Mouse (Mus musculus) neural tube, embryonic 15.5 days (tissue): ENCODE data around the gene Igfbp5. TPM values are rescaled to one million over a fixed set of nuclear protein-coding genes. Genes with fewer than 3 reads are reported as not detected.
A peak's percentile ranks its signal among the peaks of the same experiment; 100 is the strongest.

ENCODE experiments used
- ATAC-seq: fragments of 200-750 bp; cut with Nextera tagmentation; 2 replicates; pipeline ENCODE4 v1.8.0; 2017; ENCODE audit warnings: mild to moderate bottlenecking, moderate TSS enrichment, moderate library complexity; ENCODE audit not compliant: low FRiP score
- H3K27ac ChIP-seq: fragments of 300-500 bp; sonication (generic); replicated peaks from 2 replicates; pipeline ENCODE4 v1.5.1; 2015; ENCODE audit warnings: mild to moderate bottlenecking, inconsistent platforms
- H3K27me3 ChIP-seq: fragments of 300-500 bp; sonication (generic); replicated peaks from 2 replicates; pipeline ENCODE4 v1.6.1; 2015; ENCODE audit warnings: inconsistent platforms
- H3K36me3 ChIP-seq: fragments of 300-500 bp; sonication (generic); 2 replicates; pipeline ENCODE4 v1.6.1; 2015; ENCODE audit warnings: inconsistent platforms
- H3K4me1 ChIP-seq: fragments of 300-500 bp; sonication (generic); 2 replicates; pipeline ENCODE4 v1.6.1; 2015; ENCODE audit warnings: inconsistent platforms
- H3K4me2 ChIP-seq: fragments of 300-500 bp; sonication (generic); 2 replicates; pipeline ENCODE4 v1.6.1; 2015; ENCODE audit warnings: inconsistent platforms, mild to moderate bottlenecking, moderate library complexity
- H3K4me3 ChIP-seq: fragments of 300-500 bp; sonication (generic); replicated peaks from 2 replicates; pipeline ENCODE4 v1.5.1; 2015; ENCODE audit warnings: mild to moderate bottlenecking, inconsistent platforms
- H3K9ac ChIP-seq: fragments of 300-500 bp; sonication (generic); replicated peaks from 2 replicates; pipeline ENCODE4 v1.6.1; 2015; ENCODE audit warnings: mild to moderate bottlenecking, inconsistent platforms
- H3K9me3 ChIP-seq: fragments of 300-500 bp; sonication (generic); replicated peaks from 2 replicates; pipeline ENCODE4 v1.6.1; 2016; ENCODE audit warnings: inconsistent platforms
- WGBS: fragments of 180-500 bp; shearing (Covaris S2); methylation state at CpG from one replicate; pipeline ENCODE4 v1.1.7; 2015; ENCODE audit warnings: mixed read lengths; 5-methylcytosine and 5-hydroxymethylcytosine counted together
- polyA plus RNA-seq: library from polyadenylated mRNA; unstranded; fragments of >200 nt; fragmentation: Nextera tagmentation; extraction: Ambion mirVana; gene quantifications from 2 replicates; pipeline ENCODE4 v1.2.1, GENCODE M21; 2015

The Igfbp5 gene
- polyA plus RNA-seq, 1 experiment from 2014 or later: 102 TPM

DNA sequence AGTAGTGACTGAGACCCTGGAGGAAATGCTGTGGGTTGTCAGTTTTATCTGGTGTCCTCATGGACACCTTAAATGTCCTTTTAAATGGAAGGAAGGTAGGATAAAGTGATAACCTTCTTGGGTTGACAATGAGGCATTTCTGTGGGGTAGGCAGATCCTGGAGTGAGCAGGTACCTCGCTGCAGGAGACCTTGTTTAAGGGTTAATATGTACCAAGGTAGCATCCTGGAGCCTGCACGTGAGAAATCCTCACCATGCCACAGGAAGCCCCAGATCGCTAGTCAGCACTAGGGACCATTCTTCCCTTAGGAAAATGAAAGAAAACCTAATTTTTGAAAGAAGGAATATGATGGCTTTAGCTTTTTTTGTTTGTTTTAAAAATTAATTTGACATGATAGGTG lies 1.0 kb upstream of the Igfbp5 start:
- Histone ChIP-seq H3K9me3 (no peaks in the 10 kb centered on the region), H3K9ac (no peak overlapping the region), H3K4me2 (peak overlapping the region; percentile 94), H3K4me1 (peaks cover 68% of the 10 kb centered on the region), H3K4me3 (peak overlapping the region; percentile 58; the same call in 1 of the 2 replicates), H3K36me3 (no peaks in the 10 kb centered on the region), H3K27ac (peak overlapping the region; percentile 86; the same call in 1 of the 2 replicates), H3K27me3 (0 out of 2 replicates have a peak, but pooled peaks cover 6% of the 10 kb centered on the region)
- WGBS: 7% methylated on average over 3 of the region's 3 CpGs
- ATAC-seq: no peak

- Histone ChIP-seq H3K4me1 (peaks cover 79% of the 10 kb centered on the region), H3K9me3 (no peaks in the 10 kb centered on the region), H3K4me2 (peak overlapping the region; percentile 94), H3K36me3 (no peaks in the 10 kb centered on the region), H3K9ac (peak overlapping the region; percentile 70), H3K4me3 (peak overlapping the region; percentile 58), H3K27me3 (0 out of 2 replicates have a peak, but pooled peaks cover 6% of the 10 kb centered on the region), H3K27ac (peak overlapping the region; percentile 86)
- WGBS: under 1% methylated on average over 43 of the region's 43 CpGs
- 0 out of 2 replicates have a peak, but pooled peaks have one; percentile 0 for ATAC-seq
These were observed 985 bp downstream of the Igfbp5 start for GRCm38 (mm10) chr1:72873511-72874286.

DNA sequence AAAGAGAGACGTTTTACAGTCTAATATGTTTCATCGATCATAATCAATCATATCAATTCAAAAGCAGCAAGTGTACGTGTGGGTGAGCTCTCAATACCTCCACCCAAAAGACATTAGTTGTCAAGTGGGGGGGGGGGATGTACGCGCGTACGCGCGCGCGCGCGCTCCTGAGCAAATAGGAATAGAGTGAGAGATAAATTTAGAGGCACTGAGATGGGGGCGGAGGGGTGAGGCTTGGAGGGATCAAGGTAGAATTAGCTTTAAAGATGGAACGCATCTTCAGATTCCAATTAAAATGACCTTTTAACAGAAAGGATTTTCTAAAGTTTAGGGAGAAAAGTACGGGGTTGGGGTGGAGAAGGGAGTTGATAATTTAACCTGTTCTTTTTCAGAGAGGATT lies 1.6 kb downstream of the Igfbp5 start:
- Histone ChIP-seq H3K36me3 (no peaks in the 10 kb centered on the region), H3K9ac (peak overlapping the region; percentile 70), H3K27me3 (0 out of 2 replicates have a peak, but pooled peaks cover 6% of the 10 kb centered on the region), H3K4me1 (peaks cover 72% of the 10 kb centered on the region), H3K4me3 (peak overlapping the region; percentile 58), H3K9me3 (no peaks in the 10 kb centered on the region), H3K4me2 (peak overlapping the region; percentile 94), H3K27ac (peak overlapping the region; percentile 86)
- WGBS: under 1% methylated on average over 16 of the region's 16 CpGs
- ATAC-seq: no peak

DNA sequence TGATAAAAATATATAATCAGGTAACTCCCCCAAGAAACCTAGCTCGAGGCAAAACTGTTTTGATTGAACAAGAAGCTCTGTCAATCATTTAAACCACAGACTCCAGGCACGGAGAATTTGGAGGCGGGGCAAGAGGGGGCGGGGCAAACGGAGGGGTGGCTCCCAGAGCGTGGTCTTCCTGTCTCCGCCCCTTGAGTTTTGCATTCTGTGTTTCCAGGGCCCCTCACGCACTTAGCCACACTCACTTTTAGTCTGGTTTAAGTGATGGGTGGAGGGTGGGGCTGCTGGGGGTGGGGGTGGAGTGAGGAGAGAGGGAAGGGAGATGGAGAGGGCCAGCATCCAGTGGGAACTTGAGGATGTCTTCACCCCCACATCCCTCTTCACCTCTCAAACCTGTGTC lies 2.2 kb downstream of the Igfbp5 start:
- no peaks in the 10 kb centered on the region for H3K36me3 ChIP-seq
- WGBS: 1% methylated on average over 8 of the region's 8 CpGs
- peak overlapping the region; percentile 86 for H3K27ac ChIP-seq
- peak overlapping the region; percentile 94 for H3K4me2 ChIP-seq
- peak overlapping the region; percentile 58 for H3K4me3 ChIP-seq
- peaks cover 73% of the 10 kb centered on the region for H3K4me1 ChIP-seq
- H3K9me3 ChIP-seq: no peaks in the 10 kb centered on the region
- H3K27me3 ChIP-seq: 0 out of 2 replicates have a peak, but pooled peaks cover 6% of the 10 kb centered on the region
- H3K9ac ChIP-seq: peak overlapping the region; percentile 70; the same call in 1 of the 2 replicates
- ATAC-seq: peak; percentile 63

DNA sequence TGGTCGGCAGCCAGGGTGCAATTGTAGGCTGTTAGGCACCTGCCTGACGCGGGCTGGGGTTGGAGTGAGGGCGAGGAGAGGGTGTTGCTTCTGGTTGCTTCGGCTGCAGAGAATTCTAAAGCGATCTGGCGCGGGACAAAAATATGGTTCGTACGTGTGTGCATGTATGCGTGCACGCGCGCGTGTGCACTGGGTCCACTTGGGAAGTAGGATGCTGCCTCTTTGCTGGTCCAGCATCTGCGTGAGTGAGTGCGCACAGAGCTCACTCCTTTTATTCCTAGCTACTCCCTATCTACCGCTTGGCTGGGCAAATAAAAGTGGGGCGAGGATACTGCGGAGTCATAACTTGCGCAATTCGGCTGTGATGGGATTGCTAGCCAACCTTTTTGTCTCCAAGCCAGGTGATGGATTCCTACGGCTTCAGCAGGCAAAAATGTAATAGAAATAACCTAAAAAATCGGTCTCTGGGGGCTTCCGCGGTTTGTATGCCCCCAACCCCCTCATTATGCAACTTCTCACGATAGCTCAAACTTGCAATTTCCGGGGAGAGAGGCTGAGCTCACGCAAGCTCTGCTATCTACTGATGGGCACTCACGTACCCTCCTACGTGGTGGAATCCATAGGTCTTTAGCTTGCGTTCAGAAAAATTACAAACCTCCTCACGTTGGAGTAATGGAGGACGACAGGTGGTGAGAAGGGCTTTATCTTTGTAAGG lies 2.8 kb downstream of the Igfbp5 start:
- Histone ChIP-seq H3K4me1 (peaks cover 78% of the 10 kb centered on the region), H3K9me3 (no peaks in the 10 kb centered on the region), H3K4me2 (peak overlapping the region; percentile 94), H3K27ac (peak overlapping the region; percentile 86), H3K4me3 (peak overlapping the region; percentile 58), H3K36me3 (no peaks in the 10 kb centered on the region), H3K27me3 (0 out of 2 replicates have a peak, but pooled peaks cover under 1% of the 10 kb centered on the region), H3K9ac (peak overlapping the region; percentile 58)
- WGBS: under 1% methylated on average over 34 of the region's 34 CpGs
- ATAC-seq: peak; percentile 43

- peaks cover 80% of the 10 kb centered on the region for H3K4me1 ChIP-seq
- no peaks in the 10 kb centered on the region for H3K9me3 ChIP-seq
- H3K4me2 ChIP-seq: peak overlapping the region; percentile 94
- H3K27me3 ChIP-seq: no peaks in the 10 kb centered on the region
- peak overlapping the region; percentile 86 for H3K27ac ChIP-seq
- H3K9ac ChIP-seq: peak overlapping the region; percentile 58
- WGBS: under 1% methylated on average over 6 of the region's 6 CpGs
- no peak for ATAC-seq
- peak overlapping the region; percentile 58 for H3K4me3 ChIP-seq
- H3K36me3 ChIP-seq: no peaks in the 10 kb centered on the region
These were observed 3.4 kb downstream of the Igfbp5 start for GRCm38 (mm10) chr1:72871337-72871696.

- H3K4me3 ChIP-seq: peak overlapping the region; percentile 58
- no peaks in the 10 kb centered on the region for H3K9me3 ChIP-seq
- 2% methylated on average over 20 of the region's 20 CpGs for WGBS
- H3K27ac ChIP-seq: peak overlapping the region; percentile 86
- peaks cover 79% of the 10 kb centered on the region for H3K4me1 ChIP-seq
- no peaks in the 10 kb centered on the region for H3K27me3 ChIP-seq
- peak overlapping the region; percentile 58 for H3K9ac ChIP-seq
- H3K36me3 ChIP-seq: no peaks in the 10 kb centered on the region
- H3K4me2 ChIP-seq: peak overlapping the region; percentile 94
- ATAC-seq: peak; percentile 62
These were observed 3.9 kb downstream of the Igfbp5 start for GRCm38 (mm10) chr1:72870615-72871336.

DNA sequence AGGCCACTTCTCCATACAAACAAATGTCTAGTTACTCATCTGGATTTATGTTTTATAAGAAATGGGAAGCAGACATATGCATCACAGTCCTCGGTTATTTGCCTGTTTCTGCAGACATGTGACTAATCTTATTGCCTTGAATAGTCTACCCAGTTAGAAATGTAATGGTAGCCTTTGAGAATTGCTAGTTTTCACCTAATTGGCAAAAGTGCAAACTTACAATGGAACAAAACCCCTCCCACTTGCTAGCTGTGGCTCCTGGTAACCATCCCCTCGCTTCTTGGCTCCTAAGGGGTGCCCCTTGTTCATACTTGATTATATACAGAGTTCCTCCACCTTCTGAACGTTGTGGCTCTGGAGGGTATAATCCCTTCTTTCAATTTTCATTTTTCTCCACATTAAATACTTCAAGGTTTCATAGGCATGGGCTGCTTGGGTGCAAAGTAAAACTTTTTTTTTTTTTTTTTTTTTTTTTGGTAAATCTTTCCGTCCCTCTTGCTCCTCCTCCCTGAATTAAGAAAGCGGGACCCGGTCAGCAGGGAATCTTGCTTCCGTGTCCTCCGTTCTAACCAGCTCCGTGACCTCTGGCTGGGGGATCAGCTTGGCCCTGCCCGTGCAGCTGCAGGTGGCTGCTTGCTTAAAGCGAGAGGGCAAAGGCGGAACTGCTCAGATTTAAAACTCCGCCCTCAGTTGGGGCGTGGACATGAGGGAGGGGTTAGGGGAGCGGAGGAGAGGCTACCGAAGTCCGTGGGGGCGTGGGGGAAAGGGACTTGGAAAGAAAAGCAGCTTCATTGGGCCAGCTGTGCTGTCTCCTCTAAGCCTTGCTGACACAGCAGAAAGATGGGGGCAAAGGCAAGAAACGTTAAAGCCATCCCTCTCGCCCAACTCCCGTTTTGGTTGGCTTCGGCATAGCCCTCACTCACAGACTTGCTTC lies 4.7 kb downstream of the Igfbp5 start:
- Histone ChIP-seq H3K4me3 (peak overlapping the region; percentile 58), H3K27ac (peak overlapping the region; percentile 86), H3K4me2 (peak overlapping the region; percentile 94), H3K9me3 (no peaks in the 10 kb centered on the region), H3K4me1 (peaks cover 71% of the 10 kb centered on the region), H3K9ac (peak overlapping the region; percentile 58), H3K36me3 (no peaks in the 10 kb centered on the region), H3K27me3 (no peaks in the 10 kb centered on the region)
- 3% methylated on average over 22 of the region's 22 CpGs for WGBS
- no peak for ATAC-seq

GRCm38 (mm10) chr1:72869275-72869674 lies 5.4 kb downstream of the Igfbp5 start:
- Histone ChIP-seq H3K36me3 (no peaks in the 10 kb centered on the region), H3K27ac (no peak overlapping the region; the same call in 1 of the 2 replicates), H3K4me1 (peaks cover 64% of the 10 kb centered on the region), H3K9ac (no peak overlapping the region), H3K27me3 (no peaks in the 10 kb centered on the region), H3K9me3 (no peaks in the 10 kb centered on the region), H3K4me3 (peak overlapping the region; percentile 58; the same call in 1 of the 2 replicates), H3K4me2 (peak overlapping the region; percentile 94)
- ATAC-seq: no peak

GRCm38 (mm10) chr1:72868429-72869215 lies 6.1 kb downstream of the Igfbp5 start:
- WGBS: 76% methylated on average over 10 of the region's 10 CpGs
- H3K27me3 ChIP-seq: no peaks in the 10 kb centered on the region
- no peaks in the 10 kb centered on the region for H3K9me3 ChIP-seq
- no peak overlapping the region for H3K27ac ChIP-seq
- H3K4me3 ChIP-seq: no peak overlapping the region
- H3K4me2 ChIP-seq: peak overlapping the region; percentile 94
- H3K36me3 ChIP-seq: no peaks in the 10 kb centered on the region
- peaks cover 58% of the 10 kb centered on the region for H3K4me1 ChIP-seq
- ATAC-seq: no peak
- no peak overlapping the region for H3K9ac ChIP-seq
